Mouse (Mus musculus): ENCODE measurements around the gene Rgs6.

The Rgs6 gene

DNA sequence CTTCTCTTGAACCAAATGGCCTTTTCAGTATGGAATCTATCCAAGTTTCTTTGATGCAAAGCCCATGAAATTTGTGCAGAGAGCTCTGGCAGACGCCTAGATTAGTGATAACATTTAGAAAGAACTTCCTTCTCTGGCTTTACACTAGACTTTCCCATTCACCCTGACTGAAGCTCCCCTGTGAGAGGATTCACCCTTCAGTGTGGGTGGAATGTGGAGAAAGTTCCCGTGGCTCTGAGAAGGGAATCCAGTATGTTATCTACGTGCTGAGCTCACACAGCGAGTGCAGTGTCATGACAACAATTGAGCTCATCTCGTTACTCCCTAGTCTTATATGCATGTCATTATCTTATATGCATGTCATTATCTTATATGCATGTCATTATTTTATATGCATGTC is 61.9 kb downstream of the Rgs6 start:
- no peak for DNase-seq (ENCODE audit: low spot score)

DNA sequence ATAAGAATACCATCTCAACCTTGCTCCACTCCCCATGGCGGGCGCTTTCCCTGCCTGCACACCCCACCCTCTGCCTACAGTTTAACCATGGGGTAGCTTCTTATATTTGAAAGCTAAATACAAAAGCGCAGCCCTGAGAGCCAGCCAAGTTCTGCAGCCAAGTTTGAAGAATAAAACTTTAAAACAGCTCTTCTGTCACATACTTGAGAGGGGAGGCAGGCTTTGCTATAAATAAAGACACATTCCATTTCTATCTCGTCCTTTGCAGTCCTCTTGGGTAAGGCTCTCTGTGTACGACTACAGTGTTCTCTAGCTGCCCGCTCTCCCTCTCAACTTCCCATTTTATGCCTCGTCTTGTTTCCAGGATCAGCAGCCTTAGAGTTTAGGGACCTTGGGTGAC is 76.5 kb downstream of the Rgs6 start:
- peak; percentile 7 for DNase-seq (ENCODE audit: low spot score)

DNA sequence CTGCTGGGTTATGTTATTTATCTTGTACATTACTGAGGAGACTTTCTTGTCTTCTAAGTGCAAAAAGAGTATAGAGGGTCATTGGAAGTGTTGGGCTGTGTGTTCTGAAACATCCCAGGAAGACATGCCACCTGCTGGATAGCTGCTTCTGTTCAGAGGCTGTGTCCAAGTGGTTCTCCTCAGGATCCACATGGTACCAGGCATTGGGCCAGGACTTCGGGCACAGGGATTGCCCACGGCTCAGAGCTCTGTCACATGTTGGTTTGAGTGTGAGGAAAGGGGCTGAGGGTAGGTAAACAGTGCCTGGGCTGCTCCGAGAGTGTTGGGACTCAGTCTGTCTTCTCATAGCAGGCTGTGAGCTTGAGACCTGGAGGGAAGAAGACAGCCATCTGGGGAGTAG is 79.3 kb downstream of the Rgs6 start:
- DNase-seq (ENCODE audit: low spot score), result no peak

DNA sequence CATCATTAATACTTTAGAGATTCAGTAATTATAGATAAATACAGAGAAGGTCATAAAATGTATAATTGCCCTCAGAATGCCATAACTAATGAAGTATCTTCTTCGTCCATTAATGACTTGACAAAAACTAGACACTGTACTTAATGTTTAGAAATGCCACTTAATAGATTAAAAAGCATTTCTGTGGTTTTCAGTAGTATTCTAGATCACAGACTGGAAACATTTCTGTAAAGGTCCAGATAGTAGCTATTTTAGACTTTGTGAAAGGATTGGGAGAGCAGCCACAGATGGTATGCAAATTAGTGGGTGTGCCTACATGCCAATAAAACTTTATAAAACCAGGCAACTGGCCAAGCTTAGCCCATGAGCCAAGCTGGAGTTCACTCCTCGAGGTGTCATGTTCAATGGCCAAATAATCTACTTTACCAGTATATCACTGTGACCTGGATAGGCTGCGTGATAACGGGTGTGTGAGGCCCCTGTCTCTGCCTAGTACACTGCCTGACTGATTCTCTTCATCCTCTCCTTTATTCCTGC is 82.2 kb downstream of the Rgs6 start:
- DNase-seq (ENCODE audit: low spot score), result no peak

DNA sequence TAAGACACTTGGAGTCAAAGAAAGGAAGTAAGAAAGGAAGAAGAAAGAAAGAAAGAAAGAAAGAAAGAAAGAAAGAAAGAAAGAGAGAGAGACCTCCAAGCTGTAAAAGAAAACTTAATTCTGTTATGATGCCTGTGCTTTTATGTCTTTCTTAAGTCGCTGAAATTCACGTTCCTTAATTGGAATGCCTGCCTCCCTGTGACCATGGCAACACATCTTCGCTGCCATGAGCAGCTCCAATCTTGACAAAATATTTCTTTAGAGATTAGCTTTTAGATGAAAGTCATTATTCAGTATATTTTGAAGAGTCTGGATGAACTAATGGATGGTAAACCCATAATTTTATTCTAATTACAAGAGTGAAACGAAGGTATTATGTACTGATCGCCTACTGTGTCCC is 83.5 kb downstream of the Rgs6 start:
- DNase-seq (ENCODE audit: low spot score), result no peak

DNA sequence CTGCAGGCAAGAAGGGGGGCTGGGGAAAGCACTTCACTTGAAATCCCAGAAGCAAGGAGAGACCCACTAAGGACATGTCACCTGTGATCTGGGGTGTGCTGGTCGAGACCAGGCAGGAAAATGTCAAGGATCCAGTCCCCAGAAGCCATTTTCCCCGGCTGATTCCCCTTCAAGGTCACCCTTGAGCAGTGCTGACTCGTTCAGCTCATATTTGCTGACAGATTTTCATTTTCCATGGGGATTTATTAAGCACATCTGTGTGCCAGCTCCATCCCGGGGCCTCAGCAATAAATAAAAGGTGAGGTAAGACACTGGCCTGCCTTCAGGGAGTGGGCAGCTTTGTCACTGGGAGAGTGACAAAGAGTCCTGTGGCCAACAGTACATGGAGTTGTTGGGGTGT is 87.0 kb downstream of the Rgs6 start:
- no peak for DNase-seq (ENCODE audit: low spot score)

DNA sequence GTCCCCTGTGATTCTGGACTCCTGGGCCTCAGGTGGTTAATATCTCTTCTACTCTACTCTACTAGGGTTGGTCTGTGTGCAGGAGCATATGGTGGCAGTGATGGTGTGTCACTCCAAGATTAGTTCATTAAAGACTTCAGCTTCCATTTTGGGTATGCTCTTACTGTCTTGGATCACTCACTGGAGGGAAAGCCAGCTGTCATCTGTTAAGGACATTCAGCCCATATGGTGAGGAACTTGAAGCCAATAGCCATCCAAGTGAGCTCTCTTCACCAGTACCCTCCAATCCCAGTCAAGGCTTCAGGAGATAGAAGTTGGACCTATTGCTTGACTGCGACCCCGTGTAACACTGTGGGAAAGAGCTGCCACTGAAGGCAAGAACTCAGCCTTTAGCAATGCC is 98.9 kb downstream of the Rgs6 start:
- no peak for DNase-seq (ENCODE audit: low spot score)

DNA sequence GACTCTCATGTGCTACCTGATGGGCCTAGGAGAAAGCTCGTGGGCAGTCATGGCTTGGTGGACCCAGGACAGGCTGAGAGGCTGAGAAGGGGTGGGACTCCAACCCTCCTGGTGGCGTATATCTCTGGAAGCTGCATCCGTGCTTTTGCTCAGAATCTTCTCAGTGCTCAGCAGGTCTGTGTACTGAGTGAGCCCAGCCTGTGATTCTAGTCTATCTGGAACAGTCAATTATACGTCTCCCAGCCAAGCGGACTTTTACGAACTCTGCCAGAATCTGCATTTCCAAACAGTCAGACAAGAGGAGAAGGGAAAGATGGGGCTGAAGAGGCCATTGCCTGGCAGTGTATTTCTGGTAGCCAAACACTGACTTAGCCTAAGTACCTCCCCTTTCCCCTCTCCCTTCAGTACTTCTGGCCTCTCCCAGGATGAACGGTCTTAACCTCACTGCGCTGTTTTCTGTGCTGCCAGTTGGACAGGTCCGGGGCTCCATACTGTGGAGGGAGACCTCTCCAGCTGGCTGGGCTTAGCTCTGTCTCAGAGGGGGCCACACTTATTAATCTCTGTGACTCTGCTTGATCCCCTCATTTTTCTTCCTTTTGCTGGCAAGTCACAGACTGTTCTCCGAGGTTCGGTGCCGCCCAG is 110.9 kb downstream of the Rgs6 start:
- DNase-seq (ENCODE audit: low spot score), result no peak

DNA sequence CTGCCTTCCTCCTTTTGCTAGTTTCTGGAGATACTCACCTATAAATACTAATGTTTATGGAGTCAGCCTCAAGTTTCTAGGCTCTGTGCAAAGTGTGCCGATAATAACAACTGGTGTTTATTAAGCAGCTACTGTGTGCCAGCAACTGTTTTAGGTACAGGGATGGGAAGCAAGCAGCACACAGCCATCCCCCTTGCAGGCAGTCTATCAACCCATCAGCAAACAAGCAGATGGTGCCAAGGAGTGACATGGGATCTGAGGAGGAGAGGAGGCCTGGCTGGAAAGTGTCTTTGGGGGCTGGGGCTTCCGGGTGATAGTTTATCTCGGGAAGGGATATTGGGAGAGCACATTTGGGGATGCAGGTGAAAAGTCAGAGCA is 111.4 kb downstream of the Rgs6 start:
- no peak for DNase-seq (ENCODE audit: low spot score)

DNA sequence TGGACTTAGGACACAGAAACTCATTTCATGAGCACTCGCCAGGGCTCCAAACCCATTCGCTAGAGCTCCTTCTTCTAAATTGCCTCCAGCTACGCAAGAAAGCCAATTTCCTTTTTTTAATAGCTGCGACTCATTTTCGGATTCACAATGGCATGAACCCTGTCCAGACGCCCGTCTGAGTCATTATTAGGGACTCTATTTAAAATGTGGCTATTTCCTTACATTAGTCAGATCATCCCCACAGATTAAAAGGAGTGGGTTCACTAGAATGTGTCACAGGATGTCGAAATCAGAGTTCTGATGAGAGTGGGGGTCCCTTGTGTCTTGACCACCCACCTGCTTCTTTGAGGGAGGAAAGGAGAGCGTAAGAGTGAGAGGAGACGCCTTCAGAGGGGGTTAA is 112.1 kb downstream of the Rgs6 start:
- no peak for DNase-seq (ENCODE audit: low spot score)

DNA sequence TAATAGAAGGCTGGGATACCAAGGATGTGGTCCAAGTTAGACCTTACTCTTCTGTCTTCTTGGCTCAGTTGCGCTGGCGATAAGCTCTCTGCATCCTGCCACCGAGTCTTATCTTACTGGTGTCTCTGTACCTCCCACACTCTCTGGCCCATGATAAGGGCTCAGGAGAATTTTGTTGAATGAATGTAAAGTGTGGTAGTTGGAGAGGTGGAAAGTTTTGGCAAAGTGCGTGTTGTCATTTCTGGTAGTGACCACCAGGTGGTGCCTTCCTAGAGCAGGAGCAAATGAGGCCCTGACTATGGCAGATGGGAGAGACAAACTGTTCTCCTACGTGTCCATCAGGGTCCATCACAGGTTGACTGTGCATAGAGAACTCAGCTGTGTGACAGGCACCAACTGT is 112.7 kb downstream of the Rgs6 start:
- peak; percentile 35 for DNase-seq (ENCODE audit: low spot score)

DNA sequence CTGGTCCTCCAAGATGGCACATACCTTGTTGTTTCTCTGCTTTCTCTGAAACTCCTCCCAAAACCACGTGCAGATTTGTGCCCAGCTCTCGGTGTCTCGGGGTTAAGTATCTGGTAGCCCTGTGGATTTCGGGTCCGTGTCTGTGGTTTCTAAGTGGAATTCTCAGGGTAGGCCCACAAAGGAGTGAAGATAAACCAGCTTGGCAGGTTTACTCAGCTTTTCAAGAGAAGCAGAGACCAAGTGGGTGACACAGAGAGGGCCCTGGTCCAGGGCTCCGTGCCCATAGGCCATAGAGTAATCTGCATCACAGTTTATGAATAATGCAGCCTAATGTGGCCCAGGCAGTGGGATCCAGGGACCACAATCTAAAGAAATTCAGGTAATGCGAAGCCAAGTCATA is 113.3 kb downstream of the Rgs6 start:
- DNase-seq (ENCODE audit: low spot score), result no peak

DNA sequence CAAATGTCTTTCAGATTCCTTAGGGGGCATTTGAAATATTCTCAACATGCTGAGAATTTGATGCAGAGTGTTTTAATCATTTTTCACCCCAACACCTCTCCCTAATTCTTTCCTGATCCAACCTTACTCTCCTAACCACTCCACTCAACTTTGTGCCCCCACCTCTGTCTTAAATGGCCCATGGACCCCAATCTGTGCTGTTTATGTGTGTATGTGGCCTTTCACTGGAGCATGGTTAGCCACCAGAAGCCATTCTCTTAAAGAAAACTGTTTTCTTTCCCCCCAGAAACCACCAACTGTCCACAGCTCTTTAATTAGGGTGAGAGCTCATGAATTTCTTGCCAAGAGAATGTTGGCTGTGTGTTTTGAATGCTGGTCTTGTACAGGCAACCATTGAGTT is 122.3 kb downstream of the Rgs6 start:
- no peak for DNase-seq (ENCODE audit: low spot score)

DNA sequence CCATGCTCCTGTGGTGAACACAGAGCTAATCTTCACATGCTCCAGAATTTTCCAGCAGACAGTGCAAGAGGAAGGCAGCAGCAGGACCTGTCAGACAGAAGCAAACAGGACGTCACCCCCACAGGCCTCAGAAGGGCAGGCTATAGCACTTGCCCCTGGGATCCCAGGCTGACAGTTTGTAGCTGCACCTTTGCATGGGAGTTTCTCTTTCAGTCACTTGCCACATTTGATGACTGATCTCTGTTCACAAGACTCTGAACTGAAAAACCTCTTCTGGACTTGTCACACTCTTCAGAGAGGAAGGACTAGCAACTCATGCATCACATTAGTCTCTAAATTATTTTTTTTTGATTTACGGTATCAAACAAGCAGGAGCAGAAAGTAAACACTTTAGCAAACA is 126.2 kb downstream of the Rgs6 start:
- no peak for DNase-seq (ENCODE audit: low spot score)

DNA sequence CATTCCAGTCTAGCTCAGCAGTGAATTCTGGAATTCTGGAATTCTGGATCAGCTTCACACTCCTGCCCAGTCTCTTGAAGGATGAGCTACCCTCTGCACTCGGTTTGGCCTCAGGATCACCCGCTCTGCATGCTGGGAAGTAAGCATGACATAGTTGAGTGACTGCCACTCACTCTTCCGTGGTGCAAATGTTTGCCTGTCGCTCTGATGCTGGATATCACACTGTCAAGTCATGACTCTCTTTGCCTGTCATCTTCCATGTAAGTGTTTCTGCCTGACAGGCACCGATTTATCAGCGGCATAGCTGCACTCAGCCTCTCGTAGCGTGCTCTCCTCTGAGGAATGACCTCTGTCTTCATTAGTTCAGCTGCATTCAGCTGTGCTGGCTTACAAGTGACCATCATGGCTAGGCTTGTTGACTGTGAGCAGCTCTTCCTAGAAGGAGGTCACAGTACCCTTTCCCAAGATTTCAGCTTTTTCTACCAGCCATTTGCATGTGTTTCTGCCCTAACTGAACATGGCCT is 135.0 kb downstream of the Rgs6 start:
- DNase-seq (ENCODE audit: low spot score), result no peak

DNA sequence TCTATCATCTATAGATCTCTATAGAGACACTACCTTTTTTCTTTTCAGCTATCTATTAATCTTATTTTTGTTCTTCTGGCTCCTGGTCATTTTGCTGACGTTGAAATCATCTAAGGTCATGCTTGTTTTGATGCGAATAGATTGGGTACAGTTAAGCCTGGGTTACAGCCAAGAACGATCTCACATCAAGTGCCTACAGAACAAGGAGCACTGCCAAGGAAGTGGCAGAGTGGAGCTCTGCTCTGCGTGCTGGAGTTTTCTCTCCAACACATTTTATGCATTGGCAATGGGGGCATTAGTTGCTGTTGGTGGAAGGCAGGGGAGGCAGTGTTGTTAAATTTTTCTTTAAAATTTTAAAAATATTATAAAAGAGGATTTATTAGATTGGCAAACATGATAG is 138.2 kb downstream of the Rgs6 start:
- no peak for DNase-seq (ENCODE audit: low spot score)

DNA sequence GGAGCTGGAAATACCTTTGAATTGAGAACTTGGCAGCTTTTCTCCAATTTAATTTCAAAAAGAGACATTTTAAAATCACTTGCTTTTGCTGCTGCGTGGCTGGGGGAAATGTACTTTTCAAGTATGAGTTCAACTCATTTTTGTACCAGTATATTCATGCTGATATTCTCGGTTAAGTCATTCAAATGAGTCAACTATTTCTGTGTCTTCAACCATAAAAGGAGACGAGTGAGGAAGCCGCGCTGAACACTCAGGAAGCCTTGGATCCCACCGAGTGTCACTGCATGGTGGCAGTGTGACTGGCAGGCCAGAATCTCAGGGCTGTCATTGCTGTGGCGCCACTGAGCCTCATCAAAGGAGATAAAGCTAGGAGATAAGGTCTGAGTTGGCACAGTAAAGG is 143.5 kb downstream of the Rgs6 start:
- no peak for DNase-seq (ENCODE audit: low spot score)

DNA sequence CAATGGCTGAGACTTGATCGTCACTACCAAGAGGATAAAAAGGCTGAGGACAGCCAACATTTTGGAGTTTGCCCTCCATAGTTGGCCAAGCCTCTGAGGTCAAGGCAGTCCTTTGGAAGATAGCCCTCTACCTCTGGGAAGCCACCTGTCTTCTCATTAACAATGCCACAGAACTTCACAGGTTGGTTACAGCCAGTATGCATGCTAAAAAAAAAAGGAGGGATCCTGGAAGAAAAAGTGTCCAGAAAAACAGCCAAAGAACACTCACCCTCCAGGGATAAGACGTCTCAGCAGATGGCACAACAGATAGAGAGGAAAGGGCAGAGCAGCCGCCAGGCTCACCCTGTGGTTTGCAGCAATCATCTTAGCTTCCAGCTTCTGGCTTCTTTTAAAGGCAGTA is 154.9 kb downstream of the Rgs6 start:
- DNase-seq (ENCODE audit: low spot score), result no peak

DNA sequence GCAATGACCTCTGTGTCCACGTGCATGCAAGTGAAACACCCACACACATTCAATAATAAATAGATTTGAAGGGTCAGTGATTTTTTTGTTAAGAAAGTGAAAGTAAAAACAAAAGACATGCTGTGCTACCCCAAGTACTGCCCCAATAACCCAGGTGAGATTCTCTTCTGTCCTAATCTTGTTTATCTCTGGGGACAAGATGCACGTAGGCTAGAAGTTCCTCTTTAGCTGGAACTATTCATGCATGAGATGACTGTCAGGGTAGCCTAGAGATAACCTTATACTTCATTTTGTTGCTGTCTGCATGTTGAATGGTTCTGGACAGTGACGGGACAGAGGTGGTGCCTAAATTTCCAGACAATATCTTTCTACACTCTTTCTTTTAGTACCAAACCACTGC is 155.9 kb downstream of the Rgs6 start:
- no peak for DNase-seq (ENCODE audit: low spot score)

DNA sequence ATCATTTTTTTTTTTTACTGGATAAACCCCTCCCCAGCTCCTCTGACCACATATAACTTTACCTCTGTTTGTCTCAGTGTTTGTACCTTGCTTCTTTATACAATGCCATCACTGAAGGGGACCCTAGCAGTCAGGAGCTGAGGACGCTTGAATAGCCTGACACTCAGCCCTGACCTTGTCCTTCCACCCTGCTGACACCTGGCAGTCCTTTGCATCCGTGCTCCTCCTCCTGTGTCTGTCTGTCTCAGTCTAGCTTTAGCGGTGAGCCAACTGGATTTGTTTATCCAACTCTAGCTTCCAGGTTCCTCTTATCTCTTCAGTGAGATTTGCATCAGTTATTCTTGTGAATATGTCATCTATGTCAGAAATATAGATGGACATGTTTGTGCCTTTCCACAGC is 156.7 kb downstream of the Rgs6 start:
- DNase-seq (ENCODE audit: low spot score), result no peak

DNA sequence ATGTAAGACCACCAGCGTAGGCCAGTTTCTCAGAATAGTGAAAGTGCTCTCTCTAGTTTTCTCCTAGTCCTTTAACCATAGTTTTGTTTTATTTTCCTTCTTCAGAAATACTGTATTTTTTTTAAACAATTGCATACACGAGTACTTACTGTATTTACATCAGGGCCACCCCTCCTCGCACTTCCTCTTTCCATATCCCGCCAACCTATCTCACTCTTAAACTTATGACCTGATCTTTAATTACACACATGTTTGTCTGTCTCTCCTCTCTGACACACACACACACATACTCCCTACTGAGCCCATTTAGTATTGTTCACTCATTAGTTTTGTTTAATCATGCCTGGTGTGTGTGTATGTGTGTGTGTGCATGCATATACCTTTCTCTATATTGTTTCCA is 159.0 kb downstream of the Rgs6 start:
- DNase-seq (ENCODE audit: low spot score), result no peak

DNA sequence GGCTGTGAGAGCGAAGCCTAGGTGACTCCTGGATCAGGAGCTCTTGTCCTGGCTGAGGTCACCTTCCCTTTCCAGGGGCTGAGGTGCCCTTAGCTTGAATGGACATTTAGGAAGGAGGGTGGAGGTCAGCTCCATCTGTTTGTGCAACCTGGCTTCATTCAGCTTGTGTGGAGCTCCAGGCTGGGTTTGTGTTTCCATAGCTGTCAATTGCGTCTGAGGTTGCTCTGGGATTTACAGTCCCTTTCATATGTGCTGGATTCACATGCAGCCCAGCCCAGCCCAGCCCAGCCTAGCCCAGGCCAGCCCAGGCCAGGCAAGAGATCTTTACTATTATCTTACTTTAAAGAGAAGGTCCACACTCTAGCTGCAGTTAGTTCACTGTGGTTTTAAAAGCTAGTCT is 163.8 kb downstream of the Rgs6 start:
- no peak for DNase-seq (ENCODE audit: low spot score)

DNA sequence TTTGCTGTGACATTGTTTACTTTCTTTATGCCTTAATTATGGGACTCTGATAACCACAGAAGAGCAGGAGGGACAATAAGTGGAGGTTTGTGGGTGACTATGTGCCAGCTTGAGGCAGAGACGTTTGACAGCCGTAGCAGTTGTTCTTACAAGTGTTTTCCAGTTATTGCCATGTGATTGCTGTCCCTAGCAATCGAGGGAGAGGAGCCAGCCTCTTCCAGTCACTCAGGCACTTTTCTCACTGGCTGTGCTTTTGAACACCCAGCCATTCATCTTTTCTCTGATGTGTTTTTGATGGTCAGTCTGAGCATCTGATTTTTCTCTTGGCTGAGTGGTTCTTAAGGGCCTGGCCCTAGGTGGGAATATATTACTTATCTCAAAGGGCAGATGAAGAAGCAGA is 166.4 kb downstream of the Rgs6 start:
- DNase-seq (ENCODE audit: low spot score), result no peak

DNA sequence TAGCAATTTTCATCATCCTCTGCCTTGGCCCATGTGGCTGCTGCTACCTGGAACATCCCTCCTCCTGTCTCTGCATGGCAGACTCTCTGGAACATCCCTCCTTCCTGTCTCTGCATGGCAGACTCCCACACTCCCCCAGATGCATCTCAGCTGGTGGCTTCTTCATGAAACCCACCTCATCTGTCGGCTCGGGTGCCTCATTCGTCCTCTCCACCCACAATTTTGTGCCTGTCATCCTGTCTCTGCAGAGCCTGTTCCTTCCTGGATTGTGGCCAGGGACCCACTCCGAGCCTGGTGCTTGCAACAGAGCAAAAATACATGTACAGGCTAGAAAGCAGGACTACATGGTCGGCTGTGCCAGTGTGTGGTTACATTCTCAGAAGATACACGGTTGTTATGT is 168.7 kb downstream of the Rgs6 start:
- DNase-seq (ENCODE audit: low spot score), result peak; percentile 16

DNA sequence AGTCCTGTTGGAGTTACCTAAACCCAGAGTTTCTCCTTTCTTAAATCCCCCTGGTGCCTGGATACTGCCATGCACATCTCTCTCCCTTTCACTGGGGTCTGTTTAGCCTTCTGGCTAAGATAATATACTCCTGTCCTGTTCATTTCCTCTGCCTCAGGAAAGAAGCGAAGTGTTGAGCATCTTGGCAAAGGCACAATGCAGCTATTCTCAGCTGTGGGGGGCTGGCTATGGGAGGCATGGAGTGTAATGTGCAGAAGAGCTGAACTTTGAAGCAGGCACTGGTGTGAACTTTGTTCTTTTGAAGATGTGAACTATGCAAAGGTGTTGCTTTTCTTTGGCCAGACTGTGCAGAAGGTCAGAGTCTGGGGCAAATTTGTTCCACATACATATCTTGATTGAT is 169.3 kb downstream of the Rgs6 start:
- no peak for DNase-seq (ENCODE audit: low spot score)
